Mouse (Mus musculus) liver, postnatal 0 days (tissue): ENCODE data around the gene AI854703.

Source experiments
- CTCF ChIP-seq: sonication (generic); IDR thresholded peaks from 2 replicates; pipeline ENCODE4 v1.5.1; 2016; ENCODE audit warnings: antibody characterized with exemption, low read depth
- EP300 ChIP-seq: IDR thresholded peaks from 2 replicates; pipeline ENCODE4 v1.6.1; 2016; ENCODE audit warnings: antibody characterized with exemption, low read depth, mild to moderate bottlenecking

DNA sequence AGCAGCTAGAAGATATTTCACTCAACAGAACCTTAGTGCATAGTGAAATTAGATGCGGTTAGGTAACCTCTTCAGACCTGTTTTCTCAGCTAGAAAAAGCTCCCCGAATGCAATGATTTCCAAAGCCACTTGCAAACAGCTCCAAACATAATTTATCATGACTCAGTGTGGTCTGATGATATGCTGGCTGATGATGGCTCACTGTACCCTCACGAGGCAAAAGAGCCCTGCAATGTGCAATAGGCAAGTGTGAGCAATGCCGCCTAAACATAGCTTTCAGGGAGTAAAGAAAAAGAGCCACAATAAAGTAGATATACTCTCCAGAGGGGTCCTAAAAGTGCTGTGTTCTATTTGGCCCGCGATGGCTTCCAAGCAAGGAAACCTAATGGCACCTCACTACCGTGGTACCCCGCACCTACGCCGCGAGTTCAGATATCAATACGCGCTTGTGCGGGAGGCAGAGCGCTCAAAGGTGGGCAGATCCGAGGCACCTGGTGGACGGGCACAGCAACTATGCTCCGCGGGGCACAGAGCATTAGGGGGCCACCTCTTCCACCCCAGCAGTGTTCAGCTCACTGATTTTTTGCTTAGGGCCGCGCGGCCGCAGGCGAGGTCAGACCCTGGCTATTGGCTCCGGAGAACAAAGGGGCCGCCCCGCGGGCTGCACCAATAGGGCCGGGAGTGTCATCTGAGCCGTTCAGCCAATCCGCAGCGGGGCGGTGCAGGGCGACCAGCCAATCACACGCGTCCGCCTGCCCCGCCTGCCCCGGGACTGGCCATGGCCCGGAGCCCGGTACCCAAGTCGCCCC lies 25.1 kb upstream of the AI854703 start, which contains the start of gene Zfp775:
- TF ChIP-seq CTCF (no peak), EP300 (peak; percentile 60; the same call in 1 of the 2 replicates)
